Mouse (Mus musculus) intestine, embryonic 16.5 days (tissue): ENCODE data around the gene Fgfr2. TPM values are rescaled to one million over a fixed set of nuclear protein-coding genes. Genes with fewer than 3 reads are reported as not detected.
"Not testable (repeated sequence)": the region's sequence is repeated elsewhere in the genome, so short reads cannot be mapped to it uniquely, and the experiment has no call there.

Source experiments
- ATAC-seq: fragments of 200-750 bp; cut with Nextera tagmentation; 2 replicates; pipeline ENCODE4 v1.8.0; 2017; ENCODE audit warnings: moderate TSS enrichment, moderate library complexity
- H3K27ac ChIP-seq: fragments of 300-500 bp; sonication (generic); 2 replicates; pipeline ENCODE4 v1.5.1; 2014; ENCODE audit warnings: mild to moderate bottlenecking, low read length
- H3K27me3 ChIP-seq: fragments of 300-500 bp; sonication (generic); replicated peaks from 2 replicates; pipeline ENCODE4 v1.6.1; 2014; ENCODE audit warnings: low read length, control low read depth, mixed read lengths; ENCODE audit not compliant: control insufficient read depth, insufficient read depth
- H3K36me3 ChIP-seq: fragments of 300-500 bp; sonication (generic); 2 replicates; pipeline ENCODE4 v1.6.1; 2014; ENCODE audit warnings: low read length, control low read depth; ENCODE audit not compliant: control insufficient read depth, insufficient read depth
- H3K4me1 ChIP-seq: fragments of 300-500 bp; sonication (generic); 2 replicates; pipeline ENCODE4 v1.6.1; 2014; ENCODE audit warnings: low read length, control low read depth, mixed read lengths; ENCODE audit not compliant: control insufficient read depth, insufficient read depth
- H3K4me2 ChIP-seq: fragments of 300-500 bp; sonication (generic); 2 replicates; pipeline ENCODE4 v1.6.1; 2014; ENCODE audit warnings: low read depth, low read length, control low read depth
- H3K4me3 ChIP-seq: fragments of 300-500 bp; sonication (generic); 2 replicates; pipeline ENCODE4 v1.5.1; 2014; ENCODE audit warnings: mild to moderate bottlenecking, low read length
- H3K9ac ChIP-seq: fragments of 300-500 bp; sonication (generic); 2 replicates; pipeline ENCODE4 v1.6.1; 2014; ENCODE audit warnings: low read depth, low read length
- H3K9me3 ChIP-seq: fragments of 300-500 bp; sonication (generic); 2 replicates; pipeline ENCODE4 v1.6.1; 2016; ENCODE audit warnings: low read length, control low read depth; ENCODE audit not compliant: control insufficient read depth
- WGBS: fragments of 180-500 bp; shearing (Covaris S2); extraction: QIAGEN DNeasy Blood & Tissue Kit; methylation state at CpG from one replicate; pipeline ENCODE4 v1.1.7; 2014; 5-methylcytosine and 5-hydroxymethylcytosine counted together
- polyA plus RNA-seq: library from polyadenylated mRNA; unstranded; fragments of >200 nt; fragmentation: Nextera tagmentation; extraction: Ambion mirVana; gene quantifications from 2 replicates; pipeline ENCODE4 v1.2.1, GENCODE M21; 2015

Fgfr2 gene
- polyA plus RNA-seq, 1 experiment from 2014 or later = 47.3 TPM

- H3K36me3 ChIP-seq = peaks cover 13% of the 10 kb centered on the region; the same call in 1 of the 2 replicates
- WGBS = 38% methylated on average over 8 of the region's 8 CpGs
- peak overlapping the region; percentile 17 for H3K27ac ChIP-seq
- 0 out of 2 replicates have a peak, but pooled peaks cover 3% of the 10 kb centered on the region for H3K9me3 ChIP-seq
- H3K27me3 ChIP-seq = no peaks in the 10 kb centered on the region
- 0 out of 2 replicates have a peak, but pooled peaks have one; percentile 5 for ATAC-seq
- H3K4me3 ChIP-seq = no peak overlapping the region
- no peak overlapping the region for H3K4me2 ChIP-seq
- no peak overlapping the region for H3K9ac ChIP-seq
- H3K4me1 ChIP-seq = peaks cover 31% of the 10 kb centered on the region
Observed at GRCm38 (mm10) chr7:130669370-130669881, 2453.7 kb downstream of the Fgfr2 start.

- Histone ChIP-seq H3K9me3 (peaks cover 4% of the 10 kb centered on the region; the same call in 1 of the 2 replicates), H3K4me1 (peaks cover 31% of the 10 kb centered on the region), H3K27ac (peak overlapping the region; percentile 17), H3K27me3 (no peaks in the 10 kb centered on the region), H3K36me3 (peaks cover 18% of the 10 kb centered on the region), H3K4me3 (no peak overlapping the region), H3K9ac (no peak overlapping the region), H3K4me2 (no peak overlapping the region)
- 41% methylated on average over 7 of the region's 7 CpGs for WGBS
- ATAC-seq = 0 out of 2 replicates have a peak, but pooled peaks have one; percentile 3
Observed at GRCm38 (mm10) chr7:130668729-130669281, 2454.3 kb downstream of the Fgfr2 start.

GRCm38 (mm10) chr7:130668013-130668412, 2455.1 kb downstream of the Fgfr2 start:
- H3K27me3 ChIP-seq, H3K4me3 ChIP-seq, H3K9ac ChIP-seq, H3K9me3 ChIP-seq, ATAC-seq, H3K27ac ChIP-seq, H3K4me2 ChIP-seq: not testable (repeated sequence)
- peaks cover 26% of the 10 kb centered on the region for H3K4me1 ChIP-seq
- WGBS = 89% methylated on average over 1 of the region's 1 CpGs
- H3K36me3 ChIP-seq = peaks cover 26% of the 10 kb centered on the region

- Histone ChIP-seq H3K27me3 (no peaks in the 10 kb centered on the region), H3K9ac (no peak overlapping the region), H3K36me3 (peaks cover 27% of the 10 kb centered on the region), H3K27ac (no peak overlapping the region), H3K9me3 (peaks cover 9% of the 10 kb centered on the region; the same call in 1 of the 2 replicates), H3K4me1 (peaks cover 17% of the 10 kb centered on the region), H3K4me2 (no peak overlapping the region), H3K4me3 (no peak overlapping the region)
- 90% methylated on average over 9 of the region's 9 CpGs for WGBS
- ATAC-seq = 0 out of 2 replicates have a peak, but pooled peaks have one; percentile 8
Observed at GRCm38 (mm10) chr7:130665358-130665757, 2457.8 kb downstream of the Fgfr2 start.

- peaks cover 9% of the 10 kb centered on the region; the same call in 1 of the 2 replicates for H3K9me3 ChIP-seq
- WGBS = 88% methylated on average over 5 of the region's 5 CpGs
- no peak for ATAC-seq
- peaks cover 11% of the 10 kb centered on the region for H3K4me1 ChIP-seq
- peaks cover 27% of the 10 kb centered on the region for H3K36me3 ChIP-seq
- H3K27ac ChIP-seq = no peak overlapping the region
- no peaks in the 10 kb centered on the region for H3K27me3 ChIP-seq
- no peak overlapping the region for H3K9ac ChIP-seq
- H3K4me2 ChIP-seq = no peak overlapping the region
- H3K4me3 ChIP-seq = no peak overlapping the region
Observed at GRCm38 (mm10) chr7:130664629-130665028, 2458.5 kb downstream of the Fgfr2 start.

GRCm38 (mm10) chr7:130664037-130664436, 2459.1 kb downstream of the Fgfr2 start:
- Histone ChIP-seq H3K4me2 (no peak overlapping the region), H3K4me3 (no peak overlapping the region), H3K27ac (no peak overlapping the region), H3K9ac (no peak overlapping the region), H3K9me3 (peaks cover 9% of the 10 kb centered on the region; the same call in 1 of the 2 replicates), H3K4me1 (peaks cover 5% of the 10 kb centered on the region), H3K27me3 (no peaks in the 10 kb centered on the region), H3K36me3 (peaks cover 27% of the 10 kb centered on the region)
- 94% methylated on average over 5 of the region's 5 CpGs for WGBS
- no peak for ATAC-seq

GRCm38 (mm10) chr7:130662869-130663268, 2460.3 kb downstream of the Fgfr2 start:
- H3K4me2 ChIP-seq = no peak overlapping the region
- no peak overlapping the region for H3K9ac ChIP-seq
- no peak overlapping the region for H3K4me3 ChIP-seq
- no peak for ATAC-seq
- H3K36me3 ChIP-seq = peaks cover 27% of the 10 kb centered on the region
- H3K4me1 ChIP-seq = no peaks in the 10 kb centered on the region
- WGBS = 65% methylated on average over 4 of the region's 4 CpGs
- H3K27ac ChIP-seq = no peak overlapping the region
- H3K27me3 ChIP-seq = no peaks in the 10 kb centered on the region
- H3K9me3 ChIP-seq = peaks cover 9% of the 10 kb centered on the region; the same call in 1 of the 2 replicates

- Histone ChIP-seq H3K36me3 (peaks cover 27% of the 10 kb centered on the region), H3K27ac (no peak overlapping the region), H3K9ac (no peak overlapping the region), H3K4me1 (no peaks in the 10 kb centered on the region), H3K4me3 (no peak overlapping the region), H3K9me3 (peaks cover 9% of the 10 kb centered on the region; the same call in 1 of the 2 replicates), H3K27me3 (no peaks in the 10 kb centered on the region), H3K4me2 (no peak overlapping the region)
- WGBS = 72% methylated on average over 5 of the region's 5 CpGs
- ATAC-seq = no peak
Observed at GRCm38 (mm10) chr7:130662250-130662649, 2460.9 kb downstream of the Fgfr2 start.

- Histone ChIP-seq H3K9ac (no peak overlapping the region), H3K4me2 (no peak overlapping the region), H3K27me3 (no peaks in the 10 kb centered on the region), H3K9me3 (peaks cover 6% of the 10 kb centered on the region; the same call in 1 of the 2 replicates), H3K4me3 (no peak overlapping the region), H3K4me1 (peaks cover 20% of the 10 kb centered on the region), H3K36me3 (peaks cover 12% of the 10 kb centered on the region), H3K27ac (no peak overlapping the region)
- 92% methylated on average over 5 of the region's 5 CpGs for WGBS
- ATAC-seq = no peak
Observed at GRCm38 (mm10) chr7:130659129-130659528, 2464.0 kb downstream of the Fgfr2 start.
